Mouse (Mus musculus) ES-E14 (cell line): ENCODE measurements around the gene Sirt3. TPM values are rescaled to one million over a fixed set of nuclear protein-coding genes. Genes with fewer than 3 reads are reported as not detected.

Experiments used
- DNase-seq: peaks from one replicate; pipeline ENCODE4 v3.0.0-alpha.2; 2013; ENCODE audit warnings: low read depth, low spot score
- H3K27ac ChIP-seq: 2 replicates; pipeline ENCODE4 v1.5.1; 2012; ENCODE audit warnings: low read depth, mild to moderate bottlenecking, low read length, moderate library complexity, mixed read lengths; ENCODE audit not compliant: poor library complexity, insufficient read depth, severe bottlenecking
- H3K36me3 ChIP-seq: 2 replicates; pipeline ENCODE4 v1.6.1; 2012; ENCODE audit warnings: mild to moderate bottlenecking, low read length, moderate library complexity, mixed read lengths; ENCODE audit not compliant: control insufficient read depth, poor library complexity, insufficient read depth, severe bottlenecking
- H3K4me1 ChIP-seq, 2 experiments: fragments of 150-350 bp in 1 of 2; sonication (generic) in 1 of 2; 2 replicates each; pipeline ENCODE4 v1.6.1; 2012; ENCODE audit warnings: low read length in 2 of 2, mild to moderate bottlenecking in 1 of 2, mixed read lengths in 1 of 2; ENCODE audit not compliant: control insufficient read depth in 2 of 2, insufficient read depth in 2 of 2, poor library complexity in 1 of 2
- H3K4me3 ChIP-seq, 2 experiments: fragments of 150-350 bp in 1 of 2; sonication (generic) in 1 of 2; 2 replicates each; pipeline ENCODE4 v1.5.1; 2012; ENCODE audit warnings: low read length in 2 of 2, low read depth in 1 of 2, mild to moderate bottlenecking in 1 of 2, mixed read lengths in 1 of 2; ENCODE audit not compliant: insufficient read depth in 1 of 2, poor library complexity in 1 of 2, severe bottlenecking in 1 of 2
- H3K9ac ChIP-seq: 2 replicates; pipeline ENCODE4 v1.6.1; 2012; ENCODE audit warnings: low read depth, mild to moderate bottlenecking, low read length, mixed read lengths; ENCODE audit not compliant: poor library complexity, insufficient read depth, severe bottlenecking
- H3K9me3 ChIP-seq: fragments of 150-350 bp; sonication (generic); 2 replicates; pipeline ENCODE4 v1.6.1; 2012; ENCODE audit warnings: low read depth, mild to moderate bottlenecking, low read length; ENCODE audit not compliant: control insufficient read depth, insufficient read depth
- CHD2 ChIP-seq: IDR thresholded peaks from 2 replicates; pipeline ENCODE4 v1.6.1; 2014; ENCODE audit warnings: mild to moderate bottlenecking, low read depth, low read length, inconsistent platforms
- HCFC1 ChIP-seq: IDR thresholded peaks from 2 replicates; pipeline ENCODE4 v1.6.1; 2012; ENCODE audit warnings: low read length, inconsistent platforms, borderline replicate concordance; ENCODE audit not compliant: insufficient read depth
- MAFK ChIP-seq: IDR thresholded peaks from 2 replicates; pipeline ENCODE4 v1.6.1; 2014; ENCODE audit warnings: mild to moderate bottlenecking, low read depth, low read length, inconsistent platforms; ENCODE audit not compliant: insufficient read depth
- ZC3H11A ChIP-seq: IDR thresholded peaks from 2 replicates; pipeline ENCODE4 v1.6.1; 2012; ENCODE audit warnings: low read depth, mild to moderate bottlenecking, inconsistent platforms, low read length, borderline replicate concordance
- ZNF384 ChIP-seq: IDR thresholded peaks from 2 replicates; pipeline ENCODE4 v1.6.1; 2012; ENCODE audit warnings: low read depth, low read length, inconsistent platforms
- in situ Hi-C, 2 experiments: fragments of 600-800 bp; cut with MboI; formaldehyde crosslinking; loops; one replicate each; pipeline ENCODE4 v1.15.1; 2025; ENCODE audit warnings: low sequenced_read_pairs in 2 of 2, inconsistent platforms in 1 of 2; ENCODE audit not compliant: unreplicated experiment in 2 of 2
- total RNA-seq: library from RNA; depleted of rRNA; stranded (reverse); fragments of 300-350 nt; gene quantifications from 2 replicates; pipeline ENCODE4 v1.2.3, GENCODE M21; 2012

Sirt3 gene
- total RNA-seq, 1 experiment: 18.2 TPM

DNA sequence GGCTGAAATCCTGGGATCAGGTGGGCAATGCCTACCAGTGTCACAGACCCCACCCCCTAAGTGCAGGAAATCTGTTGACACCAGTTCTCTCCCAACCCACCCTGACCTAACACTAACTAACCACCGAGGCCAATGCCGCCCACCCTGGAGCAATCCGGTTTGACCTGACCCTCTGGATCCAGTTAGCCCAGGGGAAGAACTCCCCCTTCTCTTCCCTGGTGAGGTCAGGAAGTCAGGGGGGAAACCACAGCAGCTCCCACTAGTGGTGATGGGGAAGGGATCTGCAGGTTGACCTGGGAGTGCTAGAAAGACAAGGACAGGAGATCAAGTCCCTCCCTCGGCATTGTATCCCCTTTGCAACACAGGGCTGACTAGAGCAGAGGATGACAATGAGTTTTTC is 36.4 kb downstream of the Sirt3 start:
- TF ChIP-seq ZC3H11A (no peak), HCFC1 (no peak), CHD2 (no peak), ZNF384 (no peak), MAFK (no peak)

DNA sequence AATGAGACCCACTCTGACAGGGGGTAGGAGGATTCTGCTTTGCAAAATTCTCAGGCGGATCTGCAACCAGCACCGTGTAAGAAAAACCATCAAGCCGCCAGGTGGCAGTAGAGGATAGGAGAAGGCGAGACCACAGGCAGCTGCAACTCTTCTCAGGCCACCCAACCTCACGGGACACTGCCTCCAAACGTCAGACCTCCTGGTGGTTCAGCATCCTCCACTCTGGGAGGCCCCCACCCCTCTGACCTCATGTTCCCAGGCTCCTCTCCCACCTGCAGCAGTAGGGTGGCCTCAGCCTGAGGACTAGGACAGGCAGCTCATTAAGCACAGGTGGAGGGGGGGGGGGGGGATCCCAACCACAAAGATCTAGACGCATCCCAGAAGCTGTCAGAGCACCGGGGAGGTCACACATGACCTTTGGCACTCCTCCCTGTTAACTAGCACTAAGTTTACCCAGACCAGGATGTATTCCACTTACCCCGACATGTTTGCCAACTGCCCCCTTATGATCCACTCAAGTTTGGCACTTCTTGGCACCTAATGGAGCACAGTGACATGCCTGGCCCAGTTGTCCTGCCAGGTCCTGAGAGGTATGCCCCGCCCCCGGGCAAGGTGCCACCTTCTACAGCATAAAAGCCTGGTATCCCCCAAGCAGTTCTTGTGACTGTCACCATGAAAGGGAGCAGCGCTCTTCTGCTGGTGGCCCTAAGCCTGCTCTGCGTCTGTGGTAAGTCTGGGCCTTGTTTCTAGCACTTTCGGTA is 37.0 kb downstream of the Sirt3 start, which contains the start of gene Scgb1c1:
TSS of gene Scgb1c1 (plus strand) at position 643 of the 761 bp plus-strand sequence.
- Histone ChIP-seq H3K36me3 (no peaks in the 10 kb centered on the region), H3K4me3 (no peak within 1 kb of the TSS), H3K4me1 (peaks cover 4 to 23% of the 10 kb centered on the region in 2 experiments; a peak in 2 of 4 replicates), H3K9ac (no peak within 1 kb of the TSS), H3K27ac (no peak within 1 kb of the TSS), H3K9me3 (no peaks in the 10 kb centered on the region)
- no peak for TF ChIP-seq MAFK
- TF ChIP-seq CHD2: no peak
- TF ChIP-seq ZC3H11A: peak; percentile 87; the same call in 1 of the 2 replicates
- TF ChIP-seq ZNF384: no peak
- DNase-seq: peak; percentile 90
- in situ Hi-C loops: loop anchor here (5.0 to 25.0 kb wide), 5 partner anchors 50 to 330 kb away; partner anchors contain the start of genes B4galnt4 (in 1 of the 2), Cox8b (in 1 of the 2) and Rnh1 (in 1 of the 2)

More for the DNA sequence above, 36.4 kb downstream of the Sirt3 start:
- Histone ChIP-seq H3K4me1 (peaks cover 4 to 22% of the 10 kb centered on the region in 2 experiments; a peak in 2 of 4 replicates), H3K36me3 (no peaks in the 10 kb centered on the region), H3K9me3 (no peaks in the 10 kb centered on the region), H3K27ac (no peak overlapping the region), H3K9ac (no peak overlapping the region), H3K4me3 (no peak overlapping the region)
- DNase-seq: no peak
- in situ Hi-C loops: loop anchor here (10.0 to 25.0 kb wide), 3 partner anchors 49 to 329 kb away; partner anchors contain the start of genes B4galnt4 (in 1 of the 2) and Rnh1 (in 1 of the 2)

DNA sequence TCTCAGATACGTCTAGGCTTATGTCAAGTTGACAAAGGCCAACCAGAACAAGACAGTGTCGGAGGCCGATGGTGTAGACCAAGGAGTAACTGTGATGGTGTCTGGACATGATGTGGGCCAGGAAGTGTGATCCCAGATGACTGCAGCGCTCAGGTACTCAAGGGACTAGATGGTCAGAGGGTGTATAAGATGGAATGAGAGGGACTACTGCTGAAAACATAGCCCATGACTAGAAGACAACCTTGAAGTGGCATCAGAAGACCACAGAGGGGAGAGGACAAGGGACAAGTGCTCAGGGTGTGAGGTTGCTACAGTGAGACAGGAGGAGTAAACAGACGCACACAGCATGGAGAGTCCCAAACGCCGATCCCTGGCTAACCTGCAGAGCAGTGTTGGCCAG is 38.3 kb downstream of the Sirt3 start:
- Histone ChIP-seq H3K4me3 (no peak overlapping the region), H3K27ac (no peak overlapping the region), H3K9me3 (no peaks in the 10 kb centered on the region), H3K9ac (no peak overlapping the region), H3K36me3 (no peaks in the 10 kb centered on the region), H3K4me1 (peaks cover 4 to 26% of the 10 kb centered on the region in 2 experiments; a peak in 2 of 4 replicates)
- no peak for DNase-seq
- TF ChIP-seq ZC3H11A (no peak), CHD2 (no peak), ZNF384 (no peak), MAFK (no peak), HCFC1 (no peak)
- in situ Hi-C loops: loop anchor here (5.0 to 25.0 kb wide), 5 partner anchors 51 to 331 kb away; partner anchors contain the start of genes B4galnt4 (in 1 of the 2), Cox8b (in 1 of the 2) and Rnh1 (in 1 of the 2)

- Histone ChIP-seq H3K4me1 (peaks cover 4 to 25% of the 10 kb centered on the region in 2 experiments; a peak in 2 of 4 replicates), H3K9me3 (no peaks in the 10 kb centered on the region), H3K27ac (peak overlapping the region; percentile 71; the same call in 1 of the 2 replicates), H3K36me3 (peaks cover 4% of the 10 kb centered on the region; the same call in 1 of the 2 replicates), H3K9ac (peak overlapping the region; percentile 35; the same call in 1 of the 2 replicates), H3K4me3 (peak overlapping the region; percentile 15 to 27; a peak in 2 of 4 replicates)
- DNase-seq: no peak
- in situ Hi-C loops: loop anchor here (5.0 to 25.0 kb wide), 5 partner anchors 54 to 334 kb away; partner anchors contain the start of genes B4galnt4 (in 1 of the 2), Cox8b (in 1 of the 2) and Rnh1 (in 1 of the 2)
- TF ChIP-seq ZNF384 (no peak), HCFC1 (peak; percentile 21; the same call in 1 of the 2 replicates), ZC3H11A (no peak)
Measured at GRCm38 (mm10) chr7:140840750-140841735, 41.1 kb downstream of the Sirt3 start.
